Mouse (Mus musculus) lung, adult 2 months (tissue): Measurements from ENCODE around the gene Trp53.
"Not testable (repeated sequence)": the region's sequence is repeated elsewhere in the genome, so short reads cannot be mapped to it uniquely, and the experiment has no call there.

Experiments
- CTCF ChIP-seq: fragments of 200-500 bp; IDR thresholded peaks from 2 replicates; pipeline ENCODE4 v1.5.1; 2011; ENCODE audit warnings: mild to moderate bottlenecking, low read length, control low read depth; ENCODE audit not compliant: insufficient read depth
- POLR2A ChIP-seq: fragments of 200-500 bp; IDR thresholded peaks from 2 replicates; pipeline ENCODE4 v1.6.1; 2011; ENCODE audit warnings: low read depth, mild to moderate bottlenecking, control low read depth, low read length, borderline replicate concordance; ENCODE audit errors: extremely low read depth

DNA sequence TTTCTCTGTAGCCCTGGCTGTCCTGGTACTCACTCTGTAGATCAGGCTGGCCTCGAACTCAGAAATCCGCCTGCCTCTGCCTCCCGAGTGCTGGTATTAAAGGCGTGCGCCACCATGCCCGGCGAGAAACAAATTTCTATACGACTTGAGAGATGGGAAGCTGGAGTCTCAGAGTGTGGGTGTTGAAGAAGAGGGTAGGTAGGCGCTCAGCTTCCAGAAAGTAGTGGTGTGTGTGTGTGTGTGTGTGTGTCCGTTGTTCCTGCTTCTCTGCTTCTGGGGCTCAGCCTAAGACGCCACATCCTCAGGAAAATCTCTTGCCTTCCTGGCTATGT lies 34.1 kb downstream of the Trp53 start:
- TF ChIP-seq POLR2A, CTCF: not testable (repeated sequence)
